Mouse (Mus musculus): ENCODE data around the gene Omt2b.

The Omt2b gene

GRCm38 (mm10) chr9:78378113-78378785 is 50.9 kb downstream of the Omt2b start, which contains the start of gene Ooep:
Gene Ooep (minus strand): TSS chr9:78378725.
- DNase-seq (ENCODE audit: low read depth, low spot score), result peak; percentile 46
